Mouse (Mus musculus): ENCODE data around the gene Gm20388.

DNA sequence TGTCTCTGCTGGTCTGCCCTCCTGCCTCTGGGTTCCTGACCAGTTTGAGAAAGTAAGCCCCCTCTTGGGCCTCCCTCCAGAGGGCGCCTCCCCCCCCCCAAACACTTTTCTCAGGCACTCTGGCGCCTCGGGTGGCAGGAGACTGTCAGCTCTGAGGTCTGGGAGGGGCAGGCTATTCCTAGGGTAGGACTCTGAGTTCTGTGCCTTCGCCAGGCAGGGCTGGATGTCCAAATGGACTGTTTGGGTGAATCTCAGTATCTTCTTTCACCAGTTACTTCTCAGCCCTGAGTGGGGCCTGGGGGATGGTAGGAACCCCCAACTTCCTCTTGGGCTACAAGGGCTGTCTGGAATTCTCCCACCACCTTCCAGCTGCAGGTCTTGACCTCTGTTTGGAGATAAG is 300.7 kb downstream of the Gm20388 start:
- TF ChIP-seq CTCF (IDR thresholded peaks at IDR 0.05; ENCODE audit: borderline replicate concordance, insufficient read depth, low read depth, low read length) (no peak), POLR2A (IDR thresholded peaks at IDR 0.05; ENCODE audit: borderline replicate concordance, insufficient read depth, low read length) (no peak)
